Mouse (Mus musculus) forebrain, postnatal 0 days (tissue): ENCODE data around the gene Ubtd1. TPM values are rescaled to one million over a fixed set of nuclear protein-coding genes. Genes with fewer than 3 reads are reported as not detected.

Experiments
- ATAC-seq: fragments of 200-750 bp; cut with Nextera tagmentation; 2 replicates; pipeline ENCODE4 v1.8.0; 2017; ENCODE audit warnings: mild to moderate bottlenecking, moderate library complexity
- DNase-seq: peaks from one replicate; pipeline ENCODE4 v3.0.0-alpha.2; 2015
- H3K27ac ChIP-seq: fragments of 300-500 bp; sonication (generic); 2 replicates; pipeline ENCODE4 v1.5.1; 2014; ENCODE audit warnings: low read depth, mild to moderate bottlenecking, antibody characterized with exemption, low read length, moderate library complexity, mixed read lengths
- H3K27me3 ChIP-seq: fragments of 300-500 bp; sonication (generic); 2 replicates; pipeline ENCODE4 v1.6.1; 2014; ENCODE audit warnings: mild to moderate bottlenecking, low read length, mixed read lengths; ENCODE audit not compliant: insufficient read depth
- H3K36me3 ChIP-seq: fragments of 300-500 bp; sonication (generic); 2 replicates; pipeline ENCODE4 v1.6.1; 2014; ENCODE audit warnings: mild to moderate bottlenecking, moderate library complexity; ENCODE audit not compliant: insufficient read depth
- H3K4me1 ChIP-seq: fragments of 300-500 bp; sonication (generic); 2 replicates; pipeline ENCODE4 v1.6.1; 2014; ENCODE audit warnings: antibody characterized with exemption; ENCODE audit not compliant: insufficient read depth
- H3K4me2 ChIP-seq: fragments of 300-500 bp; sonication (generic); 2 replicates; pipeline ENCODE4 v1.6.1; 2014; ENCODE audit warnings: low read depth, mild to moderate bottlenecking, moderate library complexity
- H3K4me3 ChIP-seq: fragments of 300-500 bp; sonication (generic); 2 replicates; pipeline ENCODE4 v1.5.1; 2014; ENCODE audit warnings: low read depth, low read length, mixed read lengths
- H3K9ac ChIP-seq: fragments of 300-500 bp; sonication (generic); 2 replicates; pipeline ENCODE4 v1.6.1; 2014; ENCODE audit warnings: mild to moderate bottlenecking
- H3K9me3 ChIP-seq: fragments of 300-500 bp; sonication (generic); 2 replicates; pipeline ENCODE4 v1.6.1; 2016; ENCODE audit warnings: low read length
- CTCF ChIP-seq: sonication (generic); IDR thresholded peaks from 2 replicates; pipeline ENCODE4 v1.5.1; 2016; ENCODE audit warnings: antibody characterized with exemption, control low read depth, low read depth
- WGBS: fragments of 180-500 bp; shearing (Covaris S2); extraction: QIAGEN DNeasy Blood & Tissue Kit; methylation state at CpG from one replicate; pipeline ENCODE4 v1.1.7; 2014; 5-methylcytosine and 5-hydroxymethylcytosine counted together
- polyA plus RNA-seq: library from polyadenylated mRNA; unstranded; fragments of >200 nt; fragmentation: Nextera tagmentation; extraction: Ambion mirVana; gene quantifications from 2 replicates; pipeline ENCODE4 v1.2.1, GENCODE M21; 2015
- total RNA-seq: library from RNA; depleted of rRNA; stranded (reverse); fragments of >200 nt; gene quantifications from 2 replicates; pipeline ENCODE4 v1.2.3, GENCODE M21; 2014

Ubtd1 gene
- total and polyA plus RNA-seq, 2 experiments from 2014 or later: 12.2 to 22.2 TPM

GRCm38 (mm10) chr19:41980819-41981594 lies 556 bp upstream of the Ubtd1 start, which contains the start of gene Mms19:
TSS of gene Mms19 (minus strand) at chr19:41981157.
- WGBS: under 1% methylated on average over 52 of the region's 68 CpGs
- H3K9me3 ChIP-seq: no peaks in the 10 kb centered on the region
- peak within 1 kb of the TSS; percentile 71 for H3K9ac ChIP-seq
- peak within 1 kb of the TSS; percentile 100 for H3K4me2 ChIP-seq
- H3K4me3 ChIP-seq: peak within 1 kb of the TSS; percentile 89
- peak; percentile 100 for DNase-seq
- H3K36me3 ChIP-seq: peaks cover 3% of the 10 kb centered on the region; the same call in 1 of the 2 replicates
- ATAC-seq: peak; percentile 95
- TF ChIP-seq CTCF: peak; percentile 42
- H3K27ac ChIP-seq: peak within 1 kb of the TSS; percentile 80
- H3K27me3 ChIP-seq: 0 out of 2 replicates have a peak, but pooled peaks cover 4% of the 10 kb centered on the region
- H3K4me1 ChIP-seq: 0 out of 2 replicates have a peak, but pooled peaks cover 2% of the 10 kb centered on the region

- peak overlapping the region; percentile 100 for H3K4me2 ChIP-seq
- ATAC-seq (no peak), DNase-seq (peak; percentile 39)
- peak overlapping the region; percentile 71 for H3K9ac ChIP-seq
- no peak for TF ChIP-seq CTCF
- H3K9me3 ChIP-seq: no peaks in the 10 kb centered on the region
- H3K27me3 ChIP-seq: 0 out of 2 replicates have a peak, but pooled peaks cover 4% of the 10 kb centered on the region
- 3% methylated on average over 73 of the region's 74 CpGs for WGBS
- no peaks in the 10 kb centered on the region for H3K36me3 ChIP-seq
- H3K4me3 ChIP-seq: peak overlapping the region; percentile 89
- 0 out of 2 replicates have a peak, but pooled peaks cover 2% of the 10 kb centered on the region for H3K4me1 ChIP-seq
- H3K27ac ChIP-seq: peak overlapping the region; percentile 60
These were observed 598 bp downstream of the Ubtd1 start for GRCm38 (mm10) chr19:41981931-41982790.

GRCm38 (mm10) chr19:41982791-41983150 lies 1.2 kb downstream of the Ubtd1 start:
- Histone ChIP-seq H3K9me3 (no peaks in the 10 kb centered on the region), H3K27me3 (0 out of 2 replicates have a peak, but pooled peaks cover 4% of the 10 kb centered on the region), H3K36me3 (no peaks in the 10 kb centered on the region), H3K27ac (0 out of 2 replicates have a peak overlapping the region, but pooled peaks have one; percentile 60), H3K4me1 (0 out of 2 replicates have a peak, but pooled peaks cover 2% of the 10 kb centered on the region), H3K9ac (no peak overlapping the region), H3K4me3 (peak overlapping the region; percentile 89), H3K4me2 (peak overlapping the region; percentile 100)
- WGBS: 7% methylated on average over 4 of the region's 4 CpGs
- no peak for ATAC-seq
- DNase-seq: no peak
- TF ChIP-seq CTCF: no peak

GRCm38 (mm10) chr19:41985994-41986393 lies 4.4 kb downstream of the Ubtd1 start:
- Histone ChIP-seq H3K9ac (no peak overlapping the region), H3K4me1 (no peaks in the 10 kb centered on the region), H3K27me3 (0 out of 2 replicates have a peak, but pooled peaks cover 4% of the 10 kb centered on the region), H3K27ac (no peak overlapping the region), H3K9me3 (no peaks in the 10 kb centered on the region), H3K36me3 (no peaks in the 10 kb centered on the region), H3K4me2 (no peak overlapping the region), H3K4me3 (no peak overlapping the region)
- DNase-seq (no peak), ATAC-seq (no peak)
- TF ChIP-seq CTCF: no peak
- 92% methylated on average over 5 of the region's 5 CpGs for WGBS

GRCm38 (mm10) chr19:41987206-41987605 lies 5.6 kb downstream of the Ubtd1 start:
- 0 out of 2 replicates have a peak, but pooled peaks cover 4% of the 10 kb centered on the region for H3K27me3 ChIP-seq
- WGBS: 85% methylated on average over 4 of the region's 4 CpGs
- no peaks in the 10 kb centered on the region for H3K4me1 ChIP-seq
- H3K27ac ChIP-seq: no peak overlapping the region
- ATAC-seq (no peak), DNase-seq (no peak)
- H3K9ac ChIP-seq: no peak overlapping the region
- no peaks in the 10 kb centered on the region for H3K36me3 ChIP-seq
- H3K4me3 ChIP-seq: no peak overlapping the region
- no peaks in the 10 kb centered on the region for H3K9me3 ChIP-seq
- no peak overlapping the region for H3K4me2 ChIP-seq
- TF ChIP-seq CTCF: no peak

- H3K9me3 ChIP-seq: no peaks in the 10 kb centered on the region
These were observed 8.2 kb downstream of the Ubtd1 start for GRCm38 (mm10) chr19:41989810-41990209.

More at GRCm38 (mm10) chr19:41989810-41990209, 8.2 kb downstream of the Ubtd1 start:
- Histone ChIP-seq H3K27me3 (no peaks in the 10 kb centered on the region), H3K9ac (no peak overlapping the region), H3K4me3 (no peak overlapping the region), H3K36me3 (no peaks in the 10 kb centered on the region), H3K4me1 (no peaks in the 10 kb centered on the region), H3K27ac (no peak overlapping the region), H3K4me2 (no peak overlapping the region)
- no peak for TF ChIP-seq CTCF
- 83% methylated on average over 6 of the region's 6 CpGs for WGBS
- DNase-seq (no peak), ATAC-seq (no peak)
